17 mouse cellular contexts compared by ENCODE assay signal in genomic region chr16:94006706-94007665, GRCm38 (mm10). TPM values are rescaled to one million over a fixed set of nuclear protein-coding genes. Genes with fewer than 3 reads are reported as not detected.
DNase-seq lines count a peak whose midpoint lies in the region; ATAC-seq and TF ChIP-seq lines count a peak whose summit lies in the region.
"Had no signal": no experiment of that assay in that cellular context is flagged by ENCODE, and none has a peak within 500 bp of the region (broad histone marks: within the 10 kb centered on the region; RNA-seq: fewer than 3 reads in every experiment).

No protein-coding gene starts in this region.

- 36% methylated on average over 23 of the region's 23 CpGs for WGBS in kidney, postnatal 0 days
- WGBS in neural tube, embryonic 11.5 days = 38% methylated on average over 23 of the region's 23 CpGs

- H3K4me1 ChIP-seq in MEL (ENCODE audit: control insufficient read depth in 1 of 2, insufficient read depth in 2 of 2, low read length in 2 of 2) = peaks cover 0 to 23% of the 10 kb centered on the region in 2 experiments; a peak in 2 of 4 replicates
- no peaks in the 10 kb centered on the region for H3K4me1 ChIP-seq in kidney, postnatal 0 days (replicated peaks; ENCODE audit: insufficient read depth, low read length)
- peaks cover 18% of the 10 kb centered on the region for H3K4me1 ChIP-seq in neural tube, embryonic 11.5 days (ENCODE audit: control insufficient read depth, insufficient read depth, low read length)

- no peak overlapping the region for H3K9ac ChIP-seq in MEL (ENCODE audit: control insufficient read depth, low read depth, low read length, poor library complexity, severe bottlenecking)
- H3K9ac ChIP-seq in kidney, postnatal 0 days (ENCODE audit: low read depth, low read length) = no peak overlapping the region
- H3K9ac ChIP-seq in neural tube, embryonic 11.5 days (ENCODE audit: low read length) = no peak overlapping the region
- H3K9ac ChIP-seq: stomach, embryonic 15.5 days had no signal

- H3K9me3 ChIP-seq in MEL (replicated peaks; ENCODE audit: insufficient read depth, low read length) = no peaks in the 10 kb centered on the region
- H3K9me3 ChIP-seq in kidney, postnatal 0 days (replicated peaks; ENCODE audit: low read length) = no peaks in the 10 kb centered on the region
- no peaks in the 10 kb centered on the region for H3K9me3 ChIP-seq in neural tube, embryonic 11.5 days (ENCODE audit: control insufficient read depth, low read length)
- H3K9me3 ChIP-seq: forebrain, embryonic 10.5 days; stomach, embryonic 15.5 days had no signal

- ATAC-seq in kidney, postnatal 0 days (replicated peaks; ENCODE audit: low FRiP score, low read depth) = no peak
- peak; percentile 53 for ATAC-seq in neural tube, embryonic 11.5 days (ENCODE audit: insufficient read depth, low FRiP score, low TSS enrichment)
- ATAC-seq: activated CD4-positive, CD25-positive, alpha-beta regulatory T cell, adult 4 months had no signal

- no peak overlapping the region for H3K27ac ChIP-seq in layer of hippocampus, adult 2 months
- no peak overlapping the region for H3K27ac ChIP-seq in MEL (ENCODE audit: control insufficient read depth, low read depth, low read length)
- no peak overlapping the region for H3K27ac ChIP-seq in kidney, postnatal 0 days
- H3K27ac ChIP-seq in neural tube, embryonic 11.5 days (ENCODE audit: low read depth, low read length) = no peak overlapping the region
- H3K27ac ChIP-seq: forebrain, embryonic 10.5 days; stomach, embryonic 15.5 days had no signal

- no peak for TF ChIP-seq EP300 in MEL (IDR thresholded peaks at IDR 0.05; ENCODE audit: low read depth in 1 of 2, low read length in 2 of 2)

- H3K4me3 ChIP-seq in layer of hippocampus, adult 2 months = peak overlapping the region; percentile 8; the same call in 1 of the 2 replicates
- H3K4me3 ChIP-seq in MEL (ENCODE audit: control insufficient read depth in 1 of 2, insufficient read depth in 1 of 2, low read depth in 2 of 2, low read length in 2 of 2) = no peak overlapping the region
- no peak overlapping the region for H3K4me3 ChIP-seq in kidney, postnatal 0 days (replicated peaks; ENCODE audit: low read depth, low read length)
- H3K4me3 ChIP-seq in neural tube, embryonic 11.5 days (ENCODE audit: low read depth, low read length) = no peak overlapping the region
- H3K4me3 ChIP-seq: forebrain, embryonic 10.5 days; stomach, embryonic 15.5 days had no signal

- peak overlapping the region; percentile 35; the same call in 1 of the 2 replicates for H3K4me2 ChIP-seq in kidney, postnatal 0 days (ENCODE audit: low read length)
- peak overlapping the region; percentile 27 for H3K4me2 ChIP-seq in neural tube, embryonic 11.5 days (ENCODE audit: low read depth)
- H3K4me2 ChIP-seq: stomach, embryonic 15.5 days had no signal

- H3K36me3 ChIP-seq in MEL (ENCODE audit: control insufficient read depth in 1 of 2, insufficient read depth in 2 of 2, low read length in 2 of 2) = no peaks in the 10 kb centered on the region
- no peaks in the 10 kb centered on the region for H3K36me3 ChIP-seq in kidney, postnatal 0 days (ENCODE audit: insufficient read depth, low read length)
- H3K36me3 ChIP-seq in neural tube, embryonic 11.5 days (ENCODE audit: control insufficient read depth, insufficient read depth, low read length) = no peaks in the 10 kb centered on the region
- H3K36me3 ChIP-seq: forebrain, embryonic 10.5 days; stomach, embryonic 15.5 days had no signal

- no peak for TF ChIP-seq RAD21 in MEL (IDR thresholded peaks at IDR 0.05; ENCODE audit: low read depth, low read length)

- no peak for TF ChIP-seq POLR2A in MEL (IDR thresholded peaks at IDR 0.05; ENCODE audit: control insufficient read depth in 1 of 2, insufficient read depth in 1 of 2, low read depth in 1 of 2, low read length in 2 of 2, poor library complexity in 1 of 2)

- DNase-seq in layer of hippocampus, adult 2 months (ENCODE audit: low spot score in 2 of 2) = no peak
- no peak for DNase-seq in layer of hippocampus, adult 8-10 months (ENCODE audit: low spot score in 2 of 2)
- DNase-seq in MEL (ENCODE audit: low read depth, low spot score) = peak; percentile 37
- DNase-seq in kidney, postnatal 0 days (ENCODE audit: low spot score) = peak; percentile 75
- peak; percentile 59 for DNase-seq in neural tube, embryonic 11.5 days (ENCODE audit: low spot score)
- DNase-seq in heart, adult 11 months = no peak
- no peak for DNase-seq in cerebellum, postnatal 14 days
- DNase-seq in left cerebral cortex, adult 8-10 months (ENCODE audit: low spot score in 2 of 2) = no peak
- DNase-seq: gastrocnemius, postnatal 10 days; right cerebral cortex, postnatal 14 days had no signal

- H3K79me2 ChIP-seq in MEL (ENCODE audit: control insufficient read depth, insufficient read depth, low read length, poor library complexity) = no peaks in the 10 kb centered on the region

- peaks cover 2 to 3% of the 10 kb centered on the region in 2 experiments; a peak in 3 of 4 replicates for H3K27me3 ChIP-seq in MEL (ENCODE audit: control insufficient read depth in 1 of 2, insufficient read depth in 2 of 2, low read length in 2 of 2)
- H3K27me3 ChIP-seq in kidney, postnatal 0 days (ENCODE audit: insufficient read depth, low read length) = no peaks in the 10 kb centered on the region
- H3K27me3 ChIP-seq in neural tube, embryonic 11.5 days (ENCODE audit: control insufficient read depth, insufficient read depth, low read length) = no peaks in the 10 kb centered on the region
- H3K27me3 ChIP-seq: stomach, embryonic 15.5 days had no signal

- TF ChIP-seq CTCF in layer of hippocampus, adult 2 months (conservative IDR thresholded peaks at IDR 0.05) = no peak
- no peak for TF ChIP-seq CTCF in MEL (IDR thresholded peaks at IDR 0.05 in 2 of 3, conservative IDR thresholded peaks at IDR 0.05 in 1 of 3; ENCODE audit: control insufficient read depth in 1 of 3, insufficient read depth in 1 of 3, low read depth in 2 of 3, low read length in 3 of 3, poor library complexity in 1 of 3, severe bottlenecking in 1 of 3)
- no peak for TF ChIP-seq CTCF in kidney, postnatal 0 days (IDR thresholded peaks at IDR 0.05; ENCODE audit: low read depth)

TF ChIP-seq in MEL, 35 proteins besides CTCF, POLR2A, EP300 and RAD21:
- TF ChIP-seq ZC3H11A (IDR thresholded peaks at IDR 0.05; ENCODE audit: low read depth, low read length) (no peak), MYC (IDR thresholded peaks at IDR 0.05; ENCODE audit: low read depth, low read length) (no peak), NELFE (IDR thresholded peaks at IDR 0.05; ENCODE audit: low read depth, low read length) (no peak), USF2 (IDR thresholded peaks at IDR 0.05; ENCODE audit: borderline replicate concordance in 1 of 2, insufficient read depth in 1 of 2, low read depth in 1 of 2, low read length in 2 of 2) (no peak), GATA1 (IDR thresholded peaks at IDR 0.05; ENCODE audit: low read depth, low read length) (0 out of 2 replicates have a peak, but pooled peaks have one; percentile 22), NRF1 (IDR thresholded peaks at IDR 0.05; ENCODE audit: insufficient read depth, low read depth, low read length, poor library complexity, severe bottlenecking) (no peak)
TF ChIP-seq in MEL: peak in this region for 1.

RNA-seq across cellular contexts. Expression of gene Cldn14, which starts 1.7 kb away (rescaled TPM):
- total RNA-seq in layer of hippocampus, adult 2 months (2021) = under 1 TPM; 0.92 to 0.98 TPM
- 1 to 10 TPM in 3 of 4 experiments, under 1 TPM in 1; 0.72 to 1.4 (median 1.3) TPM for total RNA-seq in layer of hippocampus, adult 8-10 months (2022)
- 0.13 TPM in 1 of 2 replicates, not detected in the other for total RNA-seq in MEL (2012; rRNA removed)
- not detected for polyA plus RNA-seq in MEL (2012; ENCODE audit: insufficient read depth in 1 of 2, insufficient read length in 2 of 2, low read depth in 1 of 2, low replicate concordance in 2 of 2, missing spikeins in 1 of 2)
- polyA plus RNA-seq in kidney, postnatal 0 days (2015; fragmentation: Nextera tagmentation; extraction: Ambion mirVana) = 0.74 and 0.95 TPM in 2 replicates
- polyA plus RNA-seq in neural tube, embryonic 11.5 days (2014; fragmentation: Nextera tagmentation; extraction: Ambion mirVana) = 0.22 and 0.52 TPM in 2 replicates
- total RNA-seq in left cerebral cortex, adult 8-10 months (2022) = 1 to 10 TPM in 2 of 4 experiments, under 1 TPM in 2; 0.59 to 1.5 (median 1.1) TPM
- total RNA-seq: common myeloid progenitor, adult 5-6 weeks; heart, postnatal 10 days had no signal
- polyA plus RNA-seq: activated CD4-positive, CD25-positive, alpha-beta regulatory T cell, adult 4 months; forebrain, embryonic 10.5 days; lung, embryonic 16.5 days; urinary bladder, adult 2 months had no signal

Comparison
In these comparisons a context has a peak if more than half of its experiments do, and no peak if none do; other contexts are left out.
1. DNase-seq: peak in MEL (single experiment), kidney, postnatal 0 days (single experiment) and neural tube, embryonic 11.5 days (single experiment); none in layer of hippocampus, adult 2 months (0 of 2), layer of hippocampus, adult 8-10 months (0 of 2), heart, adult 11 months (single experiment), cerebellum, postnatal 14 days (0 of 2) and left cerebral cortex, adult 8-10 months (0 of 2).